Mouse (Mus musculus) layer of hippocampus, postnatal 25 days (tissue): Measurements from ENCODE around the gene Gipc3. TPM values are rescaled to one million over a fixed set of nuclear protein-coding genes. Genes with fewer than 3 reads are reported as not detected.
A peak's percentile ranks its signal among the peaks of the same experiment; 100 is the strongest.

Experiments used
- DNase-seq, 2 experiments: peaks; one replicate each; pipeline ENCODE4 v3.0.0; 2022; ENCODE audit warnings: mixed read lengths in 2 of 2, low spot score in 1 of 2; ENCODE audit errors: extremely low spot score in 1 of 2
- total RNA-seq, 2 experiments: library from RNA; stranded (reverse); gene quantifications; 2 replicates each; pipeline ENCODE4 v1.2.3; 2021

Gipc3 gene
- total RNA-seq, 2 experiments from 2014 or later = 1.6 to 1.9 TPM

GRCm38 (mm10) chr10:81376561-81377361 is 33.7 kb upstream of the Gipc3 start:
- DNase-seq = no peak

DNA sequence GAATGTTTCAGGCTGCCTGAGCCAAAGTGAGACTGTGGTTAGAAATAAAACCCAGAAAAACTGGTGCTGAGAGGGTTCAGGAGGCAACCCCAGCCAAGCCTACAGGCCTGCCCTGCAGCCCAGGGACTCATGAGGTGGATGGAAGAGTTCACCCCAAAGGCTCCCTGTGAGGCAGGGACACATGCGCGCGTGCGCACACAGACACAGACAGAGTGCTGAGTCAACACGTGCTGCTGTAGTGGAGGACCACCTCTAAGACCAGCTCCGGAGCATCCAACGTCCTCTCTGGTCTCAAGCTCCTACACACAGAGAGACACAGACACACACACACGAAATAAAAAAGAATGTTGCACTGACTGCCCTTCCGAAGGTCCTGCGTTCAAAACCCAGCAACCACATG is 32.3 kb upstream of the Gipc3 start:
- no peak for DNase-seq

GRCm38 (mm10) chr10:81367207-81367495 is 24.1 kb upstream of the Gipc3 start:
- no peak for DNase-seq

DNA sequence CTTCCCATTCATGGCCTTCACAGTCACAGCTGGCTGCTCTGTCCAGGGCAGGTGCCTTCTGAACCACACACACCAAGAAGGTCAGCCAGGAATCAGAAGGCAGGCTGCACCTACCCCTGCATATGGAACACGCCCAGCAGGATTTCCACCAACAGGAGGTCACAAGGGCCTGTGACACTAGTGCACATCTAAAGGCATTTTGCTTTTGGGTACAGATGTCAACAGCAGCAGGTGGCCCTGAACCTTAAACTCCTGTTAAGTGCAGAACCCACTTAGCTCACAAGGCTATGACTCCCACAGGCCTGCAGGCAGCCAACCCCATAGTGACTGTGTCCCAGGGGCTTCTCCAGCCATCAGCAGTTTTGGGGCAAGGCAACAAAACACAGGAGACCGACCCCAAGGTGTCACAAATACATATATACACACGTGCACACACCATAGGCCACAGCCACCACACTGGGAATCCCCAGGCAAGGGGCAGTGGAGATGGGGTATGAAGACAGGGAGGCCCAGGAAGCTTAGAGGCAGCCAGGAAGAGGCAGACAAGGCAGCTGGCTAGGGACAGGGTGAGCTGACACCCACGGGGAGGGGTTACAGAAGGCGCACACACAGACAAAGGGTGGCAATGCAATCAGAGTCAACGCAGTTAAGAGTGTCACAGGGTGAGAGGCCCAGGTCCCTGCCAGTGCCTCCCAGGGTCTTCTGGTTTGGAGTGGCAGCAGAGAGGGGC is 23.6 kb upstream of the Gipc3 start:
- no peak for DNase-seq

GRCm38 (mm10) chr10:81365672-81366476 is 22.8 kb upstream of the Gipc3 start, which contains the start of gene 4930404N11Rik:
Gene 4930404N11Rik (minus strand): TSS chr10:81365816.
- no peak for DNase-seq

- no peak for DNase-seq
These were observed 22.0 kb upstream of the Gipc3 start for GRCm38 (mm10) chr10:81365073-81365472.

- DNase-seq = no peak
These were observed 21.6 kb upstream of the Gipc3 start for GRCm38 (mm10) chr10:81364666-81365065.

- no peak for DNase-seq
These were observed 20.6 kb upstream of the Gipc3 start for GRCm38 (mm10) chr10:81363436-81364346.

DNA sequence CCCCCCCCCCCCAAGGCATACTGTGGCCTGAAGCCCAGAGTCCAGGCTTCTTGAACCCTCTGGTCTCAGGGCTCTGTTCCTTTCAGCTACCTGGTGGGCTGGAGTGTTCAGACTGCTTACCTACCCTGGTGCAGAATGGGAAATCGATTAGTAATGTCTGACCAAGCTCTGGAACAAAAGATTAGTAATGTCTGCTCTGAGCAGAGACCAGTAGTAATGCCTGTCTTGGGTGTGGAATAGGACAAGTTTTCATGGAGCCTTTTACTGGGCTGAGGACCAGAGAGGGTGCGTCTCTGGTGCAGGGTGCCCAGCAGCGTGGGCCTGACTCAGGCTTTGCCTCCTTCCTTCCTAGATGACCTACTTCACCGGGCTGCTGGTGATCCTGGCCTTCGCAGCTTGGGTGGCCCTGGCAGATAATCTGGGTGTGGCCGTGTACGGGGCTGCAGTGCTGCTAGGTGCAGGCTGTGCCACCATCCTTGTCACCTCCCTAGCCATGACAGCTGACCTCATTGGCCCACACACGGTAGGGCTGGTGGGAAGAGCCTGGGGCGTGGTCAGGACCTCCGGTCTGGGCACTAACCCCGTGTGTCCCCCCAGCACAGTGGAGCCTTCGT is 19.4 kb upstream of the Gipc3 start:
- no peak for DNase-seq

- no peak for DNase-seq
These were observed 17.7 kb upstream of the Gipc3 start for GRCm38 (mm10) chr10:81360721-81361120.

DNA sequence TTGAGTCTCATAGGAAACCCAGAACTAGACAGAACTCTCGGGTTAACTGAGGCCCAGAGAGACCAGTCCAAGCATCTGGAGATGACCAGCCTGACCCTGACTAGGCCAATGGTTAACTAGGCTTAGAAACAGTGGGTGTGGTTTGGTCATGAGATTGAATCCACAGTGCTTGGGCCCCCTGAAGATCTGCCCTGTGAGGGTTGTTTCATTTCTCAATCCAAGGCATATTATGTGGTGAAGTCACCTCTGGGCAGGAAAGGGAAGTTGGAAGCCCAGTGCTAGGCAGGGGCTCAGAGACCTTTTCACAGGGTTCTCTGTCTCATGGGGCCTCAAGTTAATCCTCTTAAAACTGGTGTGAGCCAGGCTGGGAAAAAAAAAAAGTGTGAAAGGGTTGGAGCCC is 15.8 kb upstream of the Gipc3 start:
- no peak for DNase-seq

DNA sequence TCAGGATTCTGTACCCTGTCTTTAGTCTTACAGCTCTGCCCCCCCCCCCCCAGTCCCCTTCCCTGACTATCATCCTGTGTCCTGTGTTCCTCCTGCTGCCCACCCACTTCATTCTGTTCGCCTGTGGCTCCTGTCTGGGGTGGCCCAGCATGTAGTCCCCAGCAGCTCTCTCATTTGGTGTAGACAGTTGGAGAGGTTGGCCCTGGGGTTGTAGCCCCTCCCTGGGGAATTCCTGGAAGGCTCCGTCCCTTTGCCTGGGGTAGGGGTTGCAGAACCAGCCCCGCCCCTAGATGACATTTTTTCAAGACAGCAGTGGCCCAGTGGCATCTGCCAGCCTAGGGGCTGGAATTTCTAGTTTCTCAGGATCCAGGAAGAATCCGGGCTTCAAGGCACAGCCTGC is 15.1 kb upstream of the Gipc3 start:
- no peak for DNase-seq

GRCm38 (mm10) chr10:81356991-81357844 is 14.2 kb upstream of the Gipc3 start, which contains the start of gene Mfsd12:
Gene Mfsd12 (plus strand): TSS chr10:81357491.
- peak; percentile 84 for DNase-seq

- no peak for DNase-seq
These were observed 13.4 kb upstream of the Gipc3 start for GRCm38 (mm10) chr10:81356352-81356990.

DNA sequence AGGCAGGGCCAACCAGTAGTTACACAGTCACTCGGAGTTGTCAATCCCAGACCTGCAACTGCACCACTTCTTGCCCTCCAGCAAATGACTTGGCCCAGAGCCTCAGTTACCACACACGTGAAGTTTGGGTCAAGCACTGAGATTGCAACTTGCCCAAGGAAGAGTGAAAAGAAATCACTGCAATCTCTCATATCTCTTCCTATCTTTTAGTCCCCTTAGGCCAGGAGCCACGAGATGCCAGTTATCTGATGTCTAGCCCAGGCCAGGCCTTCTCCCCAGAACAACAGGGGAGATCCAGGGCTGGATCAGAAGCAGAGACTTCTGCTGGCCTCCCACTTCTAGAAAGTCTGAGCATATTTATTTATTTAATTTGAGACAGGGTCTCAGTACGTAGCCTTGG is 12.5 kb upstream of the Gipc3 start:
- no peak for DNase-seq

GRCm38 (mm10) chr10:81354738-81355477 is 11.8 kb upstream of the Gipc3 start:
- DNase-seq = no peak

- no peak for DNase-seq
These were observed 8.7 kb upstream of the Gipc3 start for GRCm38 (mm10) chr10:81351678-81352291.
